ENCODE assay signal across 8 mouse cellular contexts in the genomic region with DNA sequence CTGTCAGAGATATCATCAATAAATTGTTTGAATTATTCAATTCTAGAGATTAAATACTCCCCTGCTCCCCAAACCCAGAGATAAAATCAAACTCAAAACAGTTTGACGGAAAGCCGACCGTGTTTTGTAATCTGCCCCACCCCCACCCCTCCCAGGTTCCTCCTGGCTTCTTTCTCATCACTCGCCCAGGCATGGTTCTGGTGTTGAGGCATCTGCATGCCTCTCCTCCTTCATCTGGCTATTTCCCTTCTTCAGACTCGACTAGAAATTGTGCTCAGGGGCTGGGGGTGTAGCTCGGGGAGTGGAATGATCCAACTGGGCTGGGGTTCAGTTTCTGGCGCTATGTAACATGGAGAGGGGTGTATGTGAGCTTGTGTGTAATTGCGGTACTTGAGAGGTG. TPM values are rescaled to one million over a fixed set of nuclear protein-coding genes. Genes with fewer than 3 reads are reported as not detected.
DNase-seq lines count a peak whose midpoint lies in the region; ATAC-seq lines count a peak whose summit lies in the region.

No protein-coding gene starts in this region.

- peak; percentile 28; the same call in 1 of the 2 replicates for ATAC-seq in heart, embryonic 14.5 days (ENCODE audit: insufficient number of reproducible peaks, insufficient read depth, low FRiP score, low read depth)
- 0 out of 2 replicates have a peak, but pooled peaks have one; percentile 8 for ATAC-seq in embryonic facial prominence, embryonic 12.5 days (ENCODE audit: insufficient number of reproducible peaks, insufficient read depth, low FRiP score, low TSS enrichment)
- ATAC-seq in limb, embryonic 15.5 days (ENCODE audit: insufficient number of reproducible peaks, low FRiP score, low TSS enrichment, low read depth), result peak; percentile 42; the same call in 1 of the 2 replicates

- H3K9ac ChIP-seq in heart, embryonic 14.5 days (ENCODE audit: low read length), result no peak overlapping the region; the same call in 1 of the 2 replicates
- no peak overlapping the region for H3K9ac ChIP-seq in embryonic facial prominence, embryonic 12.5 days
- H3K9ac ChIP-seq in limb, embryonic 15.5 days, result no peak overlapping the region

- H3K9me3 ChIP-seq in heart, embryonic 14.5 days (ENCODE audit: control insufficient read depth, low read length), result no peaks in the 10 kb centered on the region
- no peaks in the 10 kb centered on the region for H3K9me3 ChIP-seq in embryonic facial prominence, embryonic 12.5 days
- no peaks in the 10 kb centered on the region for H3K9me3 ChIP-seq in limb, embryonic 15.5 days

- DNase-seq in heart, adult 11 months, result no peak
- DNase-seq in A20 (ENCODE audit: low read depth, low spot score), result peak; percentile 35
- DNase-seq in c-Kit-positive CD71-positive TER-119-positive erythroid progenitor cells, embryonic 14.5 days (ENCODE audit: low spot score), result no peak
- no peak for DNase-seq in urinary bladder, postnatal 25 days (ENCODE audit: low spot score)
- DNase-seq in lung, postnatal 25 days (ENCODE audit: low spot score), result no peak

- WGBS in heart, embryonic 14.5 days, result 33% methylated on average over 8 of the region's 8 CpGs
- WGBS in embryonic facial prominence, embryonic 12.5 days, result 33% methylated on average over 8 of the region's 8 CpGs
- WGBS in limb, embryonic 15.5 days, result 43% methylated on average over 8 of the region's 8 CpGs

- no peaks in the 10 kb centered on the region for H3K36me3 ChIP-seq in heart, embryonic 14.5 days (ENCODE audit: control insufficient read depth, insufficient read depth, low read length)
- H3K36me3 ChIP-seq in embryonic facial prominence, embryonic 12.5 days, result no peaks in the 10 kb centered on the region
- no peaks in the 10 kb centered on the region for H3K36me3 ChIP-seq in limb, embryonic 15.5 days

- H3K4me1 ChIP-seq in heart, embryonic 14.5 days (ENCODE audit: control insufficient read depth in 2 of 2, insufficient read depth in 2 of 2, low read length in 2 of 2), result peaks cover 16 to 17% of the 10 kb centered on the region in 2 experiments
- H3K4me1 ChIP-seq in embryonic facial prominence, embryonic 12.5 days, result peaks cover 24% of the 10 kb centered on the region
- peaks cover 20% of the 10 kb centered on the region for H3K4me1 ChIP-seq in limb, embryonic 15.5 days

- peak overlapping the region; percentile 60 for H3K4me2 ChIP-seq in heart, embryonic 14.5 days (ENCODE audit: low read length)
- peak overlapping the region; percentile 38 for H3K4me2 ChIP-seq in embryonic facial prominence, embryonic 12.5 days (replicated peaks)
- peak overlapping the region; percentile 32 for H3K4me2 ChIP-seq in limb, embryonic 15.5 days

- H3K4me3 ChIP-seq in heart, embryonic 14.5 days (ENCODE audit: control insufficient read depth in 1 of 2, insufficient read depth in 1 of 2, low read depth in 1 of 2, low read length in 2 of 2), result peak overlapping the region; percentile 5 to 21; a peak in 3 of 4 replicates
- H3K4me3 ChIP-seq in embryonic facial prominence, embryonic 12.5 days, result no peak overlapping the region
- no peak overlapping the region for H3K4me3 ChIP-seq in limb, embryonic 15.5 days

- peak overlapping the region in 1 of 2 experiments; percentile 60; a peak in 1 of 4 replicates for H3K27ac ChIP-seq in heart, embryonic 14.5 days (replicated peaks in 1 of 2; ENCODE audit: control insufficient read depth in 1 of 2, insufficient read depth in 1 of 2, low read depth in 2 of 2, low read length in 2 of 2)
- H3K27ac ChIP-seq in embryonic facial prominence, embryonic 12.5 days, result peak overlapping the region; percentile 86
- H3K27ac ChIP-seq in limb, embryonic 15.5 days, result no peak overlapping the region

- no peaks in the 10 kb centered on the region for H3K27me3 ChIP-seq in heart, embryonic 14.5 days (ENCODE audit: control insufficient read depth, insufficient read depth, low read length)
- H3K27me3 ChIP-seq in embryonic facial prominence, embryonic 12.5 days, result no peaks in the 10 kb centered on the region
- H3K27me3 ChIP-seq in limb, embryonic 15.5 days, result no peaks in the 10 kb centered on the region

RNA-seq across cellular contexts. Expression of gene Nfyb, which starts 31.8 kb away (rescaled TPM):
- 25.5 and 28.2 TPM in 2 replicates for polyA plus RNA-seq in heart, embryonic 14.5 days (2014; fragmentation: Nextera tagmentation; extraction: Ambion mirVana)
- polyA plus RNA-seq in embryonic facial prominence, embryonic 12.5 days (2016; fragmentation: Nextera tagmentation; extraction: Ambion mirVana), result 57.3 and 60.0 TPM in 2 replicates
- polyA plus RNA-seq in limb, embryonic 15.5 days (2015; fragmentation: Nextera tagmentation; extraction: Ambion mirVana), result 39.5 and 43.5 TPM in 2 replicates

RNA-seq across cellular contexts. Expression of gene Txnrd1, which starts 38.0 kb away (rescaled TPM):
- polyA plus RNA-seq in heart, embryonic 14.5 days (2014; fragmentation: Nextera tagmentation; extraction: Ambion mirVana), result 71.3 and 74.3 TPM in 2 replicates
- 143 and 148 TPM in 2 replicates for polyA plus RNA-seq in embryonic facial prominence, embryonic 12.5 days (2016; fragmentation: Nextera tagmentation; extraction: Ambion mirVana)
- 61.1 and 68.8 TPM in 2 replicates for polyA plus RNA-seq in limb, embryonic 15.5 days (2015; fragmentation: Nextera tagmentation; extraction: Ambion mirVana)

Comparison
In these comparisons a context has a peak if more than half of its experiments do, and no peak if none do; other contexts are left out.
1. H3K4me3 ChIP-seq: peak in heart, embryonic 14.5 days (2 of 2); none in embryonic facial prominence, embryonic 12.5 days (single experiment) and limb, embryonic 15.5 days (single experiment).
2. Peak in every context shown above with its lines, with median percentiles within 50 percentile points of each other: ATAC-seq and H3K4me2 ChIP-seq.